Mouse (Mus musculus) limb, embryonic 15.5 days (tissue): ENCODE measurements at regions not wholly inside any gene's neighbourhood (a gene's known extent, or its start where the extent isn't known, plus 50 kb on each side); places are given as distances from the start of the nearest gene placed in this dataset.

Source experiments
- ATAC-seq: fragments of 200-750 bp; cut with Nextera tagmentation; 2 replicates; pipeline ENCODE4 v1.8.0; 2017; ENCODE audit warnings: low read depth, moderate TSS enrichment; ENCODE audit not compliant: insufficient number of reproducible peaks, low FRiP score, low TSS enrichment
- H3K27ac ChIP-seq: fragments of 300-500 bp; sonication (generic); 2 replicates; pipeline ENCODE4 v1.5.1; 2015; ENCODE audit warnings: moderate library complexity, mild to moderate bottlenecking, inconsistent platforms
- H3K27me3 ChIP-seq: fragments of 300-500 bp; sonication (generic); 2 replicates; pipeline ENCODE4 v1.6.1; 2015; ENCODE audit warnings: inconsistent platforms
- H3K36me3 ChIP-seq: fragments of 300-500 bp; sonication (generic); 2 replicates; pipeline ENCODE4 v1.6.1; 2015; ENCODE audit warnings: inconsistent platforms
- H3K4me1 ChIP-seq: fragments of 300-500 bp; sonication (generic); 2 replicates; pipeline ENCODE4 v1.6.1; 2015; ENCODE audit warnings: inconsistent platforms
- H3K4me2 ChIP-seq: fragments of 300-500 bp; sonication (generic); 2 replicates; pipeline ENCODE4 v1.6.1; 2015; ENCODE audit warnings: mild to moderate bottlenecking, inconsistent platforms
- H3K4me3 ChIP-seq: fragments of 300-500 bp; sonication (generic); 2 replicates; pipeline ENCODE4 v1.5.1; 2015; ENCODE audit warnings: mild to moderate bottlenecking, inconsistent platforms
- H3K9ac ChIP-seq: fragments of 300-500 bp; sonication (generic); 2 replicates; pipeline ENCODE4 v1.6.1; 2015; ENCODE audit warnings: inconsistent platforms
- H3K9me3 ChIP-seq: fragments of 300-500 bp; sonication (generic); 2 replicates; pipeline ENCODE4 v1.6.1; 2016; ENCODE audit warnings: inconsistent platforms
- WGBS: fragments of 180-500 bp; shearing (Covaris S2); methylation state at CpG from one replicate; pipeline ENCODE4 v1.1.7; 2015; 5-methylcytosine and 5-hydroxymethylcytosine counted together

GRCm38 (mm10) chr1:150240110-150240509, 79.1 kb upstream of the Pdc start:
- H3K9ac ChIP-seq: no peak overlapping the region

DNA sequence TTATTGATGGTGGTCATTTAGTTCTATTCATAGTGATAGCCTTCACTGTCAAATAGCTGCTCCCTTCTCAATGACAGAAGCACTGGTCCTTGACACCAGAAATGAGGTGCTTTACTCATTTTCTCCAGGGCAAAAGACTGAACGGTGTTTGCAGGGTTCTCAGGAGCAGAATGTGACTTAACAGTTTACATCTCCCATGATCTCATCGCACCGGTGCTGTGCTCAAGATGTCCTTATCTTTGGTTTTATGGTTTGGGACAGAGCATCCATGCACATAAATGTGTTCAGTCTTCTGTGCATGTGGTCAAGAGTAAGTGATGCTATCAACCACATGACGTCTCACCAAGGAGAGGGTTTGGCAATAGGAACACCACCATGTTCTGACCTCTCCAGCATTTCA, 78.1 kb upstream of the Pdc start:
- Histone ChIP-seq H3K27ac (no peak overlapping the region), H3K4me1 (no peaks in the 10 kb centered on the region), H3K9me3 (no peaks in the 10 kb centered on the region), H3K4me2 (no peak overlapping the region), H3K36me3 (no peaks in the 10 kb centered on the region), H3K4me3 (no peak overlapping the region), H3K27me3 (no peaks in the 10 kb centered on the region), H3K9ac (no peak overlapping the region)
- 91% methylated on average over 4 of the region's 4 CpGs for WGBS
- no peak for ATAC-seq

More at GRCm38 (mm10) chr1:150240110-150240509, 79.1 kb upstream of the Pdc start:
- H3K27me3 ChIP-seq: no peaks in the 10 kb centered on the region
- no peak for ATAC-seq
- H3K4me2 ChIP-seq: no peak overlapping the region
- H3K4me3 ChIP-seq: no peak overlapping the region
- no peaks in the 10 kb centered on the region for H3K4me1 ChIP-seq
- H3K27ac ChIP-seq: no peak overlapping the region
- no peaks in the 10 kb centered on the region for H3K9me3 ChIP-seq
- WGBS: 85% methylated on average over 3 of the region's 3 CpGs
- H3K36me3 ChIP-seq: no peaks in the 10 kb centered on the region

- ATAC-seq: no peak
- H3K36me3 ChIP-seq: no peaks in the 10 kb centered on the region
Observed at GRCm38 (mm10) chr1:150242108-150242507, 77.1 kb upstream of the Pdc start.

DNA sequence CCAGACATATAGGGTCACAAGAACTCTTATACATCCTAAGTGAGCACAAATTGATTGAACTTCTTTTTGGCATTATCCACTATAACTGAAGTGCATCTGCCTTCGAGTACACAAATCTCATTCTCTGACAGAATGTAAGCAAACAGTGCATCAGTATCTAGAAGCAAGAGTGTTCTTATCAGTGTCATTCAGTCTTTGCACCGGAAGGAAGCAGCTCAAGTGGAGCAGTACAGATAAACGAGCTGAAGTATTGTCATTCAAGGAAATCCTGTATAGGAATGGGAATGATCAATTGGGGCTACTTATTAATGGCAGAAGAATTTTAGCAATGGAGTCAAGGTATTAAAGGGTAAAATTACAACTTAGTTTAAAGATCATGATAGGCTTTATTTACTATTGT, 74.3 kb upstream of the Pdc start:
- 69% methylated on average over 3 of the region's 3 CpGs for WGBS
- no peaks in the 10 kb centered on the region for H3K27me3 ChIP-seq
- H3K27ac ChIP-seq: no peak overlapping the region
- H3K4me1 ChIP-seq: no peaks in the 10 kb centered on the region
- no peak for ATAC-seq
- H3K9me3 ChIP-seq: no peaks in the 10 kb centered on the region
- H3K4me3 ChIP-seq: no peak overlapping the region
- H3K36me3 ChIP-seq: no peaks in the 10 kb centered on the region
- no peak overlapping the region for H3K4me2 ChIP-seq
- no peak overlapping the region for H3K9ac ChIP-seq

More at GRCm38 (mm10) chr1:150242108-150242507, 77.1 kb upstream of the Pdc start:
- Histone ChIP-seq H3K4me3 (no peak overlapping the region), H3K4me1 (no peaks in the 10 kb centered on the region), H3K4me2 (no peak overlapping the region), H3K9me3 (no peaks in the 10 kb centered on the region), H3K27ac (no peak overlapping the region), H3K9ac (no peak overlapping the region), H3K27me3 (no peaks in the 10 kb centered on the region)

DNA sequence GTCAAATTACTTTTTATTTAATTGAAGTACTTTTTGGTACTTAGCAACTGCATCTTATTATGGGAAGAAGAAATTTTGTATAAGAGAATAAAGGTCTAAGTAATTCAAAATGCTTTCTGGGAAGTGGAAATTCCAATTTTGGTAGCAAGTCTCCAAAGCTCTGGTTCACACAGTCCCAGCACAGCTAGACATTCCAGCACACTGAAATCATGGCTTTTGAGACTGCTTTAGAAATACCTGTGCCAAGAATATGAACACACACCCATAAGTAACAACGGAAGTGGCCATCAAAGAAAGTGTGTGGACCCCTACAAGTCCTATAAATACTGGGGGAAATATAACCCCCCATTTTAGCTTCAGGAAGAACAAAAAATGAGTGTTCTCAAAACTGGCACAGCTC, 67.8 kb upstream of the Pdc start:
- H3K4me3 ChIP-seq: no peak overlapping the region
- ATAC-seq: no peak
- H3K27me3 ChIP-seq: no peaks in the 10 kb centered on the region
- H3K4me1 ChIP-seq: no peaks in the 10 kb centered on the region; the same call in 1 of the 2 replicates
- WGBS: 47% methylated on average over 1 of the region's 1 CpGs
- H3K4me2 ChIP-seq: no peak overlapping the region
- no peaks in the 10 kb centered on the region for H3K9me3 ChIP-seq
- H3K27ac ChIP-seq: no peak overlapping the region
- H3K9ac ChIP-seq: no peak overlapping the region
- H3K36me3 ChIP-seq: no peaks in the 10 kb centered on the region

DNA sequence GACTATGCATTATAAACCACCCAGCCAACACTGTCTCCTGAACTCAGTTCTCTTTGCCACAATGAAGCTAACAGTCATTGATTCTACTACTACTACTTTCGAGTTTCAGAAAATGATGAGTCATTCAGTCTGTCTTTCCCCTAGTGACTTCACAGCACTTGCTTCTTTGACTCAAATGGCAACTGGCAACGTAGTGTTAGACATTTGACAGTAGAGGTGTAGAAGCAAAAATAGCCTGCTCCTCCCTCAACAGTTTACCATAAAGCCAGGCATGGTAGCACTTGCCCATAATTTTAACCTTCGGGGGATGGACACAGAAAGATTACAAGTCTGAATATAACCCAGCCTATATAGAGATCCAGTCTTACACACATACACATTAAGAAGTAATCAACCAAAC, 67.3 kb upstream of the Pdc start:
- WGBS: 73% methylated on average over 3 of the region's 3 CpGs
- H3K36me3 ChIP-seq: no peaks in the 10 kb centered on the region
- no peak overlapping the region for H3K9ac ChIP-seq
- no peak overlapping the region for H3K4me2 ChIP-seq
- H3K27ac ChIP-seq: no peak overlapping the region
- no peaks in the 10 kb centered on the region for H3K27me3 ChIP-seq
- H3K4me3 ChIP-seq: no peak overlapping the region
- ATAC-seq: no peak
- H3K9me3 ChIP-seq: no peaks in the 10 kb centered on the region
- H3K4me1 ChIP-seq: no peaks in the 10 kb centered on the region; the same call in 1 of the 2 replicates

DNA sequence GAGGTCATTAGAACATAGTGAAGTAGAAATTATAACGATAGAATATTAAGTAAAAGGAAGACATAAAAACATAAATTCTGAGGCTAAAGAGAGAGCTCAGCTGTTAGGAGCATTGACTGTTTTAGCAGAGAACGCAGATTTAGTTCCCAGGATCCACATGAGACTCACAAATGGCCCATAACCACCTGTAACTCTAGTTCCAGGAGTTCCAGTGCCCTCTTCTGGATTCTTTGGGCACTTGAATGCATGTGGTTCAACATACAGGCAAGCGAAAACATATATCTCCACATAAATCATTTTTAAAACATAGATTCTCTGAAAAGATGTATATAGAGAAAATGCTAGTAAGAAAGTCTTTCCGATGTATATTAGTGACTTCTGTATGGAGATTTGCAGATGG, 61.6 kb upstream of the Pdc start:
- Histone ChIP-seq H3K9ac (no peak overlapping the region), H3K4me3 (no peak overlapping the region), H3K27me3 (no peaks in the 10 kb centered on the region), H3K4me1 (no peaks in the 10 kb centered on the region), H3K9me3 (no peaks in the 10 kb centered on the region), H3K4me2 (no peak overlapping the region), H3K27ac (no peak overlapping the region), H3K36me3 (no peaks in the 10 kb centered on the region)
- ATAC-seq: no peak
- 54% methylated on average over 4 of the region's 4 CpGs for WGBS

DNA sequence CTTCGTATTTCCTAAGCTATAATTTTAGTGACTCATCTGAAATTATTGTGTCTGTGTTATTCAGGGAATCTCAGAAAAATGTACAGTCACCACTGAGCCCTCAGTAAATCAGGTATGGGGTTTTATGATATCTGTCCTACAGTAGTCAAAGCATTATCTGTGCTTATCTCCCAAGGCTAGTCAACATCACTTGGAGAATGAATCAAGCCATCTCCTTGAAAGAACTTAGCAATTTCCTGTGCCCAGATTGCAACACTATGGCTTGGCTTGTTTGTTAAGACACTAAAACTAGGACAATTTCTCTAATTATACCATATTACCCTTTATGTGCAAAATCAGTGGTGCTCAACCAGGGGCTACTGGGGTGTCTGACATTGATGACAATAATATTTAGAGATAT, 58.9 kb upstream of the Pdc start:
- Histone ChIP-seq H3K36me3 (no peaks in the 10 kb centered on the region), H3K27ac (no peak overlapping the region), H3K4me2 (no peak overlapping the region), H3K9ac (no peak overlapping the region), H3K9me3 (no peaks in the 10 kb centered on the region), H3K4me3 (no peak overlapping the region), H3K4me1 (no peaks in the 10 kb centered on the region), H3K27me3 (no peaks in the 10 kb centered on the region)
- WGBS: 80% methylated on average over 1 of the region's 1 CpGs
- no peak for ATAC-seq

DNA sequence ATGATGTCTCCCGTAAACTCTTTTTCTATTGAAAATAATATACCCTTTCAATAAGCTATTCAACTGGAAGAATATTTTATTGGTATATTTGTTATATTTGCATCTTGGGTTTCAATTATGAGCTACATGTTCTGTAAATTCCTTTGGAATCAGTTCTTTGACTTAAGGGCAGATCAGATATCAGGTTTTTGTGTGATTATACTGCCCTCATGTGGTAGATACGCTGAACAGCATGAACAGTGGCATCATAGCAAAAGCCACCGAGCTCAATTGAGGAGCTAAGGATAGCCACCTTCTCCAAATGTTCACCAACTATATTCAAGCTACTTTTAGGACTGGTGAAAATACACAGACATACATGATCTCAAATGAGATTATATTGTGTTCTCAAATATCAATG, 52.7 kb upstream of the Pdc start:
- no peak for ATAC-seq
- Histone ChIP-seq H3K9me3 (no peaks in the 10 kb centered on the region), H3K4me2 (no peak overlapping the region), H3K4me1 (no peaks in the 10 kb centered on the region), H3K9ac (no peak overlapping the region), H3K36me3 (no peaks in the 10 kb centered on the region), H3K4me3 (no peak overlapping the region), H3K27ac (no peak overlapping the region), H3K27me3 (no peaks in the 10 kb centered on the region)
- WGBS: 39% methylated on average over 3 of the region's 3 CpGs

DNA sequence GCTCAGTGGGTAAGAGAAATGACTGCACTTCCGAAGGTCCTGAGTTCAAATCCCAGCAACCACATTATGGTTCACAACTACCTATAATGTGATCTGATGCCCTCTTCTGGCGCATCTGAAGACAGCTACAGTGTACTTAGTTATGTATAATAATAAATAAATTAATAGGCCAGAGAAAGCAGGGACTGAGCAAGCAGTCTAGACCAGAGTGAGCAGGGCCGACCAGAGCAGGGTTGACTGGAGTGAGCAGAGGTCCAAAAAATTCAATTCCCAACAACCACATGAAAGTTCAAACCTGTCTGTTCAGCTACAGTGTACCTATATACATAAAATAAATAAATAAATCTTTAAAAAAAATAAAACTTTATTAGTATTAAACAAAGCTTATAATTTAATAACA, 52.2 kb upstream of the Pdc start:
- ATAC-seq: no peak
- H3K27me3 ChIP-seq: no peaks in the 10 kb centered on the region
- H3K4me2 ChIP-seq: no peak overlapping the region
- no peaks in the 10 kb centered on the region for H3K36me3 ChIP-seq
- H3K27ac ChIP-seq: no peak overlapping the region
- WGBS: 83% methylated on average over 3 of the region's 3 CpGs
- H3K4me1 ChIP-seq: no peaks in the 10 kb centered on the region
- H3K9ac ChIP-seq: no peak overlapping the region
- no peaks in the 10 kb centered on the region for H3K9me3 ChIP-seq
- H3K4me3 ChIP-seq: no peak overlapping the region
